Mouse (Mus musculus): ENCODE data around the gene Tbx3. TPM values are rescaled to one million over a fixed set of nuclear protein-coding genes. Genes with fewer than 3 reads are reported as not detected.

Gene Tbx3
- polyA plus RNA-seq, 1 experiment from 2014 or later: 30.6 TPM

GRCm38 (mm10) chr5:119641714-119642113, 28.8 kb upstream of the Tbx3 start:
- Histone ChIP-seq H3K27ac (ENCODE audit: low read depth, low read length) (no peak overlapping the region), H3K4me2 (replicated peaks; ENCODE audit: low read depth) (no peak overlapping the region), H3K9me3 (ENCODE audit: control insufficient read depth) (no peaks in the 10 kb centered on the region), H3K27me3 (replicated peaks; ENCODE audit: control insufficient read depth, insufficient read depth, low read length) (0 out of 2 replicates have a peak, but pooled peaks cover 3% of the 10 kb centered on the region), H3K36me3 (ENCODE audit: control insufficient read depth, insufficient read depth) (no peaks in the 10 kb centered on the region), H3K4me3 (ENCODE audit: low read depth, low read length) (no peak overlapping the region), H3K4me1 (replicated peaks; ENCODE audit: control insufficient read depth, insufficient read depth, low read length) (no peaks in the 10 kb centered on the region), H3K9ac (ENCODE audit: low read depth, low read length) (no peak overlapping the region)
- ATAC-seq: no peak
- WGBS: 71% methylated on average over 3 of the region's 3 CpGs
- no peak for TF ChIP-seq CTCF (IDR thresholded peaks at IDR 0.05; ENCODE audit: low read depth)

DNA sequence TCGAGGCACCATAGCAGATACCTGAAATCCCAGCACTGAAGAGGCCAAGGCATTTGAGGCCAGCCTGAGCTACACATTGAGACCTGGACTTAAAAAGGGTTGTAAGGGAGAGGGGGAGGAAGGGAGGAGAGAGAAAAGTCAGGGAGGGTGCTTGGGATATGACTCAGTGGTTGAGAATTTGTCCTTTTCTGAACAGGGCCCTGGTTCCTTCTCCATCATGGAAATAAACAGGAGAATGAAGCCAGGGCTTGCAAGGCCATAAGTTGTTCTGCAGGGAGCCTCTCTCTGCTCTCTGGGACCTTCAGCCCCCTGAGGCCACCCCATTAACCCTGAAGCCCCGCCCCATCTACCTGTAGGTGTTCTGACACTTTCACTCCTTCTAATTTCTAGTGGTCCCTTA, 23.5 kb upstream of the Tbx3 start:
- Histone ChIP-seq H3K9me3 (ENCODE audit: control insufficient read depth) (no peaks in the 10 kb centered on the region), H3K4me1 (replicated peaks; ENCODE audit: control insufficient read depth, insufficient read depth, low read length) (no peaks in the 10 kb centered on the region), H3K9ac (ENCODE audit: low read depth, low read length) (no peak overlapping the region), H3K36me3 (ENCODE audit: control insufficient read depth, insufficient read depth) (no peaks in the 10 kb centered on the region), H3K27me3 (replicated peaks; ENCODE audit: control insufficient read depth, insufficient read depth, low read length) (0 out of 2 replicates have a peak, but pooled peaks cover 6% of the 10 kb centered on the region), H3K4me3 (ENCODE audit: low read depth, low read length) (no peak overlapping the region), H3K27ac (ENCODE audit: low read depth, low read length) (no peak overlapping the region), H3K4me2 (replicated peaks; ENCODE audit: low read depth) (no peak overlapping the region)
- no peak for TF ChIP-seq CTCF (IDR thresholded peaks at IDR 0.05; ENCODE audit: low read depth)
- no peak for ATAC-seq
- 77% methylated on average over 2 of the region's 2 CpGs for WGBS

DNA sequence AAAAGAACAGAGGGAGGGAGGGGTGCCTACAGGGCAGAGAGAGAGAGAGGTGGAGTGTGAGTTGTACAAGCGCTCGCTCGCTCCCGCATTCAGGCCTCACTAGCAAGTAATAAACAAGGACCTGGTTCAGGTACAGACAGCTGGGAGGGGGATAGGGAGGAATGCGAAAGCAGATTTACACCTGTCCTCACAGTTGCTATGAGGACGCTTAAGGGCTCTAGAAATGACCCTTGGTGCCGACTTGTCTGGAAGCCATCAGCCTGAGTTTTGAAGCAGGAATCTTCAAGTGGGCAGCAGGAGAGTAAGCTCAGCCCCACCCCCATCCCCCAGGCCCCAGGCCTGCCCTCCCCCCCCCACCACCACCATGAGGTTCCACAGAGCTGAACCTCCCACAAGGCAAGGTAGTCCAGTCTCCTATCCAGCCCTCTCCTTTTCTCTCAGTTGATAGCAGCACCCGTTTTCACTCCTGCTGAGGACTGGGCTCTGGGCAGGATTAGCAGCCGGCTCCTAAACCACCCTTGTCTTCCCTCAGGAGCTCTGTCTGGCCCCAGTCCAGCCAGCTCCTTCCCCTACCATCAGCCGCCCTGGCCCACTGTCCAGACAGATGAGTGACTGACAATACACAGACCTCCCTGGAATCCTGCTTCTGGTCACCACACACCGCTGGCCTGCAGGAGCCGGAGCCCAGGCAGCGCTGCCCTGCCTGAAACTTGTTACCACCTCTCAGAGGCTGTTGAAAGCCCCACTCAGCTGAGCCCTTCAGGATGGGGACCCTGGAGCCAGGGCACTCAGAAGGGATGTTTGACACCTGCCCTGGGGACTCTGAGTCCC, 19.1 kb upstream of the Tbx3 start:
- Histone ChIP-seq H3K27me3 (replicated peaks; ENCODE audit: control insufficient read depth, insufficient read depth, low read length) (peaks cover 17% of the 10 kb centered on the region), H3K36me3 (ENCODE audit: control insufficient read depth, insufficient read depth) (no peaks in the 10 kb centered on the region), H3K4me3 (ENCODE audit: low read depth, low read length) (no peak overlapping the region), H3K4me2 (replicated peaks; ENCODE audit: low read depth) (no peak overlapping the region), H3K27ac (ENCODE audit: low read depth, low read length) (no peak overlapping the region), H3K9ac (ENCODE audit: low read depth, low read length) (no peak overlapping the region), H3K4me1 (replicated peaks; ENCODE audit: control insufficient read depth, insufficient read depth, low read length) (no peaks in the 10 kb centered on the region), H3K9me3 (ENCODE audit: control insufficient read depth) (no peaks in the 10 kb centered on the region)
- no peak for TF ChIP-seq CTCF (IDR thresholded peaks at IDR 0.05; ENCODE audit: low read depth)
- WGBS: 52% methylated on average over 13 of the region's 13 CpGs
- no peak for ATAC-seq

DNA sequence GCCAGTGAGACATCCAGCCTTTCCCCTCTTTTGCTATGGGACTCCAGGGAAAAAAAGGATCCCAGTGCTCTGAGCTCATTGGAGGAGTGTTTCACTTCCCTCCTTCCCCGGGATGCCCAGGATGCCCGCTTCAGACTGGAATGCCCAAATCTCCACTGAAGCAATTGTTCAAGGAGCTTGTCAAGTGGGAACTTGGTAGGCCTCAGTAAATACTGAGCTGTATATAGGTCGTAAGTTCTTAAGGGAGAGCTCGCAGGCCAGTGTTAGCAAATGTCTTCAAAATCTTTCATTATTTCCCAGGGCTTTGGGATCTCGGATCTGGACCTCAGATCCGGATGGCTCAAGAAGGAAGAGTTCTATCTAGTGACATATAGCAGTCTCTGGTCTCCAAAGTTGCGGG, 14.1 kb upstream of the Tbx3 start:
- ATAC-seq: no peak

GRCm38 (mm10) chr5:119656856-119657255, 13.6 kb upstream of the Tbx3 start:
- Histone ChIP-seq H3K9ac (ENCODE audit: low read depth, low read length) (no peak overlapping the region), H3K4me3 (ENCODE audit: low read depth, low read length) (no peak overlapping the region), H3K27ac (ENCODE audit: low read depth, low read length) (no peak overlapping the region), H3K36me3 (ENCODE audit: control insufficient read depth, insufficient read depth) (no peaks in the 10 kb centered on the region), H3K9me3 (ENCODE audit: control insufficient read depth) (no peaks in the 10 kb centered on the region), H3K27me3 (replicated peaks; ENCODE audit: control insufficient read depth, insufficient read depth, low read length) (peaks cover 64% of the 10 kb centered on the region), H3K4me2 (replicated peaks; ENCODE audit: low read depth) (no peak overlapping the region), H3K4me1 (replicated peaks; ENCODE audit: control insufficient read depth, insufficient read depth, low read length) (no peaks in the 10 kb centered on the region)
- WGBS: 28% methylated on average over 21 of the region's 21 CpGs
- no peak for TF ChIP-seq CTCF (IDR thresholded peaks at IDR 0.05; ENCODE audit: low read depth)
- no peak for ATAC-seq

More for the DNA sequence above, 14.1 kb upstream of the Tbx3 start:
- no peak for TF ChIP-seq CTCF (IDR thresholded peaks at IDR 0.05; ENCODE audit: low read depth)
- no peak overlapping the region for H3K27ac ChIP-seq (ENCODE audit: low read depth, low read length)
- H3K4me3 ChIP-seq (ENCODE audit: low read depth, low read length): no peak overlapping the region
- H3K4me2 ChIP-seq (replicated peaks; ENCODE audit: low read depth): no peak overlapping the region
- H3K4me1 ChIP-seq (replicated peaks; ENCODE audit: control insufficient read depth, insufficient read depth, low read length): no peaks in the 10 kb centered on the region
- peaks cover 59% of the 10 kb centered on the region for H3K27me3 ChIP-seq (replicated peaks; ENCODE audit: control insufficient read depth, insufficient read depth, low read length)
- H3K9me3 ChIP-seq (ENCODE audit: control insufficient read depth): no peaks in the 10 kb centered on the region
- no peaks in the 10 kb centered on the region for H3K36me3 ChIP-seq (ENCODE audit: control insufficient read depth, insufficient read depth)
- no peak overlapping the region for H3K9ac ChIP-seq (ENCODE audit: low read depth, low read length)
- 49% methylated on average over 7 of the region's 7 CpGs for WGBS

DNA sequence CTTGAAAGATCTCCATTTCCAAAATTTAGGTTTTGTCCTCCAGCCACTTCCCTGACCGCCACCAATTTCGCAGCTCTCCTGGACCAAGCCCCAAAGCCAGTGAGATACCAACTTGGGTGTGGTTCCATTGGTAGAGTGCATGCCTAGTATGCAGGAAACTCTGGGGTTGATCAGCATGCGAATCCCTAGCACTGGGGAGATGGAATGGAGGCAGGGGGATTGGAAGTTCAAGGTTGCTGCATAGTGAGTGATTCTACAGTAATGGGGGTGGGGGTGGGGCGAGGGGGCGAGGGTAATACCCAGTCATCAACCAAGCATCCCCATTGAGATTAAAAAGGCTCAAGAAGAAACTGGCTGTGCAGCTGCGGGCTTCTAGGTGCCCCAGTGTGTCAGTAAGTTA, 13.1 kb upstream of the Tbx3 start:
- Histone ChIP-seq H3K4me3 (ENCODE audit: low read depth, low read length) (no peak overlapping the region), H3K4me1 (replicated peaks; ENCODE audit: control insufficient read depth, insufficient read depth, low read length) (no peaks in the 10 kb centered on the region), H3K4me2 (replicated peaks; ENCODE audit: low read depth) (no peak overlapping the region), H3K27me3 (replicated peaks; ENCODE audit: control insufficient read depth, insufficient read depth, low read length) (peaks cover 69% of the 10 kb centered on the region), H3K27ac (ENCODE audit: low read depth, low read length) (no peak overlapping the region), H3K36me3 (ENCODE audit: control insufficient read depth, insufficient read depth) (no peaks in the 10 kb centered on the region), H3K9ac (ENCODE audit: low read depth, low read length) (no peak overlapping the region), H3K9me3 (ENCODE audit: control insufficient read depth) (no peaks in the 10 kb centered on the region)
- no peak for ATAC-seq
- no peak for TF ChIP-seq CTCF (IDR thresholded peaks at IDR 0.05; ENCODE audit: low read depth)
- WGBS: 16% methylated on average over 6 of the region's 6 CpGs
